Mouse (Mus musculus): Measurements from ENCODE around the gene Junb. TPM values are rescaled to one million over a fixed set of nuclear protein-coding genes. Genes with fewer than 3 reads are reported as not detected.

Gene Junb
- polyA plus RNA-seq, 1 experiment = 128 TPM

- Histone ChIP-seq H3K4me1 (replicated peaks; ENCODE audit: control insufficient read depth, insufficient read depth, low read length) (peaks cover 11% of the 10 kb centered on the region), H3K27ac (ENCODE audit: control insufficient read depth, insufficient read depth, low read length) (no peak overlapping the region)
Observed at GRCm38 (mm10) chr8:84990836-84991235, 12.3 kb upstream of the Junb start.

GRCm38 (mm10) chr8:84990349-84990748, 11.8 kb upstream of the Junb start, which contains the start of gene Hook2:
Gene Hook2 (plus strand): TSS chr8:84990603.
- under 1% methylated on average over 28 of the region's 28 CpGs for WGBS
- TF ChIP-seq CTCF (IDR thresholded peaks at IDR 0.05; ENCODE audit: borderline replicate concordance, control insufficient read depth, extremely low read depth, insufficient read depth, low read length, poor library complexity) (peak; percentile 81), POLR2A (IDR thresholded peaks at IDR 0.05; ENCODE audit: control insufficient read depth, extremely low read depth, insufficient read depth, low read length, poor library complexity) (no peak; the same call in 1 of the 2 replicates)
- H3K27me3 ChIP-seq (ENCODE audit: control insufficient read depth, insufficient read depth, low read length) = no peaks in the 10 kb centered on the region

More at GRCm38 (mm10) chr8:84990836-84991235, 12.3 kb upstream of the Junb start:
- DNase-seq = no peak
- Histone ChIP-seq H3K27me3 (ENCODE audit: control insufficient read depth, insufficient read depth, low read length) (no peaks in the 10 kb centered on the region), H3K36me3 (ENCODE audit: control insufficient read depth, insufficient read depth, low read length) (no peaks in the 10 kb centered on the region), H3K4me3 (ENCODE audit: control insufficient read depth, insufficient read depth, low read length) (peak overlapping the region; percentile 52)
- TF ChIP-seq CTCF (IDR thresholded peaks at IDR 0.05; ENCODE audit: borderline replicate concordance, control insufficient read depth, extremely low read depth, insufficient read depth, low read length, poor library complexity) (no peak), POLR2A (IDR thresholded peaks at IDR 0.05; ENCODE audit: control insufficient read depth, extremely low read depth, insufficient read depth, low read length, poor library complexity) (no peak)
- WGBS = 13% methylated on average over 15 of the region's 15 CpGs

GRCm38 (mm10) chr8:84989810-84990209, 11.3 kb upstream of the Junb start:
- peak; percentile 92 for DNase-seq

More at GRCm38 (mm10) chr8:84990349-84990748, 11.8 kb upstream of the Junb start, which contains the start of gene Hook2:
- peaks cover 14% of the 10 kb centered on the region for H3K4me1 ChIP-seq (replicated peaks; ENCODE audit: control insufficient read depth, insufficient read depth, low read length)
- no peaks in the 10 kb centered on the region for H3K36me3 ChIP-seq (ENCODE audit: control insufficient read depth, insufficient read depth, low read length)
- 0 out of 2 replicates have a peak within 1 kb of the TSS, but pooled peaks have one; percentile 6 for H3K27ac ChIP-seq (ENCODE audit: control insufficient read depth, insufficient read depth, low read length)
- peak within 1 kb of the TSS; percentile 52 for H3K4me3 ChIP-seq (ENCODE audit: control insufficient read depth, insufficient read depth, low read length)
- DNase-seq = peak; percentile 96

GRCm38 (mm10) chr8:84989311-84989731, 10.8 kb upstream of the Junb start:
- H3K36me3 ChIP-seq (ENCODE audit: control insufficient read depth, insufficient read depth, low read length) = no peaks in the 10 kb centered on the region
- peaks cover 24% of the 10 kb centered on the region for H3K4me1 ChIP-seq (replicated peaks; ENCODE audit: control insufficient read depth, insufficient read depth, low read length)
- no peak for DNase-seq
- H3K27ac ChIP-seq (ENCODE audit: control insufficient read depth, insufficient read depth, low read length) = no peak overlapping the region
- H3K27me3 ChIP-seq (ENCODE audit: control insufficient read depth, insufficient read depth, low read length) = no peaks in the 10 kb centered on the region
- H3K4me3 ChIP-seq (ENCODE audit: control insufficient read depth, insufficient read depth, low read length) = no peak overlapping the region
- WGBS = 38% methylated on average over 15 of the region's 15 CpGs
- TF ChIP-seq CTCF (IDR thresholded peaks at IDR 0.05; ENCODE audit: borderline replicate concordance, control insufficient read depth, extremely low read depth, insufficient read depth, low read length, poor library complexity) (no peak), POLR2A (IDR thresholded peaks at IDR 0.05; ENCODE audit: control insufficient read depth, extremely low read depth, insufficient read depth, low read length, poor library complexity) (no peak)

More at GRCm38 (mm10) chr8:84989810-84990209, 11.3 kb upstream of the Junb start:
- Histone ChIP-seq H3K27me3 (ENCODE audit: control insufficient read depth, insufficient read depth, low read length) (no peaks in the 10 kb centered on the region), H3K4me1 (replicated peaks; ENCODE audit: control insufficient read depth, insufficient read depth, low read length) (peaks cover 19% of the 10 kb centered on the region), H3K4me3 (ENCODE audit: control insufficient read depth, insufficient read depth, low read length) (peak overlapping the region; percentile 33), H3K27ac (ENCODE audit: control insufficient read depth, insufficient read depth, low read length) (0 out of 2 replicates have a peak overlapping the region, but pooled peaks have one; percentile 6), H3K36me3 (ENCODE audit: control insufficient read depth, insufficient read depth, low read length) (no peaks in the 10 kb centered on the region)
- peak; percentile 97 for TF ChIP-seq CTCF (IDR thresholded peaks at IDR 0.05; ENCODE audit: borderline replicate concordance, control insufficient read depth, extremely low read depth, insufficient read depth, low read length, poor library complexity)
- TF ChIP-seq POLR2A (IDR thresholded peaks at IDR 0.05; ENCODE audit: control insufficient read depth, extremely low read depth, insufficient read depth, low read length, poor library complexity) = no peak
- WGBS = 0% methylated on average over 15 of the region's 15 CpGs

GRCm38 (mm10) chr8:84987903-84988302, 9.4 kb upstream of the Junb start:
- no peak for TF ChIP-seq POLR2A (IDR thresholded peaks at IDR 0.05; ENCODE audit: control insufficient read depth, extremely low read depth, insufficient read depth, low read length, poor library complexity)
- TF ChIP-seq CTCF (IDR thresholded peaks at IDR 0.05; ENCODE audit: borderline replicate concordance, control insufficient read depth, extremely low read depth, insufficient read depth, low read length, poor library complexity) = no peak
- 96% methylated on average over 2 of the region's 2 CpGs for WGBS
- no peak for DNase-seq
- H3K36me3 ChIP-seq (ENCODE audit: control insufficient read depth, insufficient read depth, low read length) = no peaks in the 10 kb centered on the region
- H3K4me1 ChIP-seq (replicated peaks; ENCODE audit: control insufficient read depth, insufficient read depth, low read length) = peaks cover 26% of the 10 kb centered on the region
- no peak overlapping the region for H3K4me3 ChIP-seq (ENCODE audit: control insufficient read depth, insufficient read depth, low read length)
- H3K27ac ChIP-seq (ENCODE audit: control insufficient read depth, insufficient read depth, low read length) = no peak overlapping the region
- H3K27me3 ChIP-seq (ENCODE audit: control insufficient read depth, insufficient read depth, low read length) = no peaks in the 10 kb centered on the region

- H3K36me3 ChIP-seq (ENCODE audit: control insufficient read depth, insufficient read depth, low read length) = no peaks in the 10 kb centered on the region
- no peaks in the 10 kb centered on the region for H3K27me3 ChIP-seq (ENCODE audit: control insufficient read depth, insufficient read depth, low read length)
- DNase-seq = no peak
- WGBS = 94% methylated on average over 5 of the region's 5 CpGs
- no peak overlapping the region for H3K4me3 ChIP-seq (ENCODE audit: control insufficient read depth, insufficient read depth, low read length)
- H3K4me1 ChIP-seq (replicated peaks; ENCODE audit: control insufficient read depth, insufficient read depth, low read length) = peaks cover 31% of the 10 kb centered on the region
- no peak overlapping the region for H3K27ac ChIP-seq (ENCODE audit: control insufficient read depth, insufficient read depth, low read length)
- no peak for TF ChIP-seq CTCF (IDR thresholded peaks at IDR 0.05; ENCODE audit: borderline replicate concordance, control insufficient read depth, extremely low read depth, insufficient read depth, low read length, poor library complexity)
- no peak for TF ChIP-seq POLR2A (IDR thresholded peaks at IDR 0.05; ENCODE audit: control insufficient read depth, extremely low read depth, insufficient read depth, low read length, poor library complexity)
Observed at GRCm38 (mm10) chr8:84987388-84987787, 8.9 kb upstream of the Junb start.

Data from thymus, adult 2 months (tissue).